Mouse (Mus musculus) layer of hippocampus, adult 9-11 months (tissue): Measurements from ENCODE around the gene Nova1.

ENCODE experiments used
- DNase-seq: peaks from one replicate; pipeline ENCODE4 v3.0.0; 2022

The Nova1 gene

GRCm38 (mm10) chr12:46818856-46819347 is at the start of gene Nova1:
TSS of gene Nova1 (minus strand) at chr12:46818929.
- peak; percentile 79 for DNase-seq

GRCm38 (mm10) chr12:46819348-46820022 is 756 bp upstream of the Nova1 start:
- DNase-seq, result peak; percentile 96

GRCm38 (mm10) chr12:46818021-46818855 is 491 bp downstream of the Nova1 start:
- peak; percentile 35 for DNase-seq

DNA sequence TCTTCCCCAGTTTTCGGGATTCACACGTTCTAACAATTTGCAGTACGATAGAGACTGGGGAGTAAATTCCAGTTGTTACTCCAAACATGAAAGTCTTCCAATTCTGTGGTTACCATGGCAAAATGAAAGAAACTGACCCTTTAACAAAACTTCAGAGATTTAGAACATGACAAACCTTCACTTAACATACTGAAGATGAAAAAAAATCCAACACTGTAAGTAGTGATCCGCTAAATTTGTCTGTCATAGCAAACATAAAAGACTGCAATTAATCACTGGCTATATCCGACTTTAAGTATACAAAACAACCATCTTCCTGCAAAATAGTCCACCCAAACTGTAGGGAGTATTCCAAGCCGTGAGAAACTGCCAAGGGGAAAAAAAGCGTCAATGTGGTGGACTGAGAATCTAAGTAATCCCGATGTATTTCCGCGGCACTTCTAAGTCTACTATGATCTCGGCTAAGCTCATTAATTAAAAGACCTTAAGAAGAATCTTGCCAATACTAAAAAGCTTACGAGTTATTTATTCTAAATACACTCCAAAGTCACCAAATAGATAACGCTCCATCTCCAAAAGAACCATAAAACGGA is 1.4 kb downstream of the Nova1 start:
- no peak for DNase-seq

DNA sequence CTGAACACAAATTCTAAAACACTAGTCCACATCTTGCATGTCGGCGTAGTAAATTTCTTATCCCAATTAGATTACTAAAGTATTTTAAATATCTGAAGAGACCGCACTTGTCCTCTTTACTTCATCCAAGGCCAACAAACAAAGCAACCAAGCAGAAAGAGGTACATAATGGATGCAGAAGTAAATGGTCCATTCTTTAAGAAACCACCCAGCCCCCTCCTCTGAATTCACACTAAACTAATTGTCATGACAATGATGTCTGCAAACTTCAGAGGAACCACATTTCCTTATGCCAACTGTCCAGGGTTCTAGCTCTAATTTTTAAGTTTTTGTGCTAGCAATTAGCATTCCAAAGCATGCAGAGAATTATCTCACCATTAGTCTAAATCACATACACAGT is 2.4 kb downstream of the Nova1 start:
- no peak for DNase-seq

GRCm38 (mm10) chr12:46815697-46816096 is 3.0 kb downstream of the Nova1 start:
- DNase-seq, result no peak

GRCm38 (mm10) chr12:46814820-46815219 is 3.9 kb downstream of the Nova1 start:
- DNase-seq, result no peak

DNA sequence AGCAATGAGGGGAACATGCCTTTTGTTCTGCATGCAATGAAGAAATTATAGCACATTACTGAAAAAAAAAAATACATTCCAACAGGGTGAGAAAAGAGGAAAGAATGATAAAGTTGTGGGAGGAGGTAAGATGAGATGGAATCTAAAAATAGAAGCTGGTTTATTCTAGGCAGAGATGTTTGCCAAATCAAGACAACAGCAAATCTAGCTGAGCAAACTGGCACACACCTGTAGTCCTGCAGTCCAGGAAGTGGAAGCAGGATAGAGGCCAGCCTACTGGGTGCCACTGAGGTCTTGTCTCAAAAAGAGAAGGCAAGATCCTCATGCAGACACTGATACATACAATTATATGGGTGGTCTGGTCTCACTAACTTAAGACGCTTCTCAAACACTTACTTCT is 17.4 kb downstream of the Nova1 start:
- no peak for DNase-seq

- DNase-seq, result no peak
These were observed 36.1 kb downstream of the Nova1 start for GRCm38 (mm10) chr12:46782301-46783280.

GRCm38 (mm10) chr12:46781481-46781880 is 37.2 kb downstream of the Nova1 start:
- no peak for DNase-seq

- no peak for DNase-seq
These were observed 37.7 kb downstream of the Nova1 start for GRCm38 (mm10) chr12:46780983-46781382.

- no peak for DNase-seq
These were observed 59.3 kb downstream of the Nova1 start for GRCm38 (mm10) chr12:46759450-46759849.

GRCm38 (mm10) chr12:46754325-46754848 is 64.3 kb downstream of the Nova1 start:
- no peak for DNase-seq

DNA sequence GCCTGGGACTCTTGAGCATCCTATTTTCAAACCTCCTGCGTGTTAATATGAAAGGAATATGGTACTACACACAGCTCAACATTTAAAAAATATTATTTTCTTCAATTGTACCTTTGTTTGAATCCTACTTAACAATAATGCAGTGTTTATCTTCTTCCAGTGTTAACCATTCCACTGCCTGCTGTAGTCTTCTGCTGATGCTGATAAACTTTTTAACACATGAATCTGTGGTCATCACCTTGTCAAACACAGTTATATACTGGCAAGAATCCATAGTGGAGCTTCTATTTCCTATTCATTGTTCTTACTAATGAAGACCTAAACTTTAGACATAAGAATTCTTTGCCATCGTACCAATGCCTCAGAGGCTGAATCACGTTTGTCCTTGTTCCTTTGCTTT is 65.6 kb downstream of the Nova1 start:
- no peak for DNase-seq

- no peak for DNase-seq
These were observed 85.5 kb downstream of the Nova1 start for GRCm38 (mm10) chr12:46733261-46733660.

DNA sequence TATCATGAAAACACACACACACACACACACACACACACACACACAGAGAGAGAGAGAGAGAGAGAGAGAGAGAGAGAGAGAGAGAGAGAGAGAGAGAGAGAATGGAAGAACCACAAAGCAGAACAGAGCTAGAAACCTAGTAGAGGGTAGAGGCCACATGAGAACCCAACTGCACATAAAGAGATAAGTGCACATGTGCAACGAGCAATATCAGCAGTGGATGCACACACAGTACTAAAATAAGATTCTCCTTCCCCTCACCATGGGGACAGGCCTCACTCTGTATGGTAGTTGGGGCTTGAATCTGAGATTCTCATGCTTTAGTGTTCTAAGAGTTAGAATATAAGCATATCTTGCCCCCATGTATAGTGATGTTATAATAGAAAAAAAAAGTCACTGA is 86.8 kb downstream of the Nova1 start:
- DNase-seq, result no peak

DNA sequence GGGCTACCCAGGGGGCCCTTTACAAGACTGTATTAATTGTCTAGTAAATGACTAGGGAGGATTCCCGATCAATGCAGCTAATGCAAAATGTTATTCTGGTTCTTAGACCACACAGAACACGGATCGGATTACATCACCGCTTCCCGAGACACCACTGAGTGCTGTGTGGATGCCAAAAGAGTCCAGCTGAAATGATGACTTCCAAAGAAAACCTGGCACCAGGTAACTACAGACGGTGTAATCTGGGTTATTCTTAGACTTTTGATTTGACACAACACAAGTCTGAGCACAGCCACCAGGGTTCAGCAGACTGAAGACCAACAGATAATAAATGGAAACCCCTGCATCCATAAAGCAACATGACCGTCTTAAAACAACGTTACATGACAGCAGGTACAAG is 96.8 kb downstream of the Nova1 start:
- DNase-seq, result no peak

DNA sequence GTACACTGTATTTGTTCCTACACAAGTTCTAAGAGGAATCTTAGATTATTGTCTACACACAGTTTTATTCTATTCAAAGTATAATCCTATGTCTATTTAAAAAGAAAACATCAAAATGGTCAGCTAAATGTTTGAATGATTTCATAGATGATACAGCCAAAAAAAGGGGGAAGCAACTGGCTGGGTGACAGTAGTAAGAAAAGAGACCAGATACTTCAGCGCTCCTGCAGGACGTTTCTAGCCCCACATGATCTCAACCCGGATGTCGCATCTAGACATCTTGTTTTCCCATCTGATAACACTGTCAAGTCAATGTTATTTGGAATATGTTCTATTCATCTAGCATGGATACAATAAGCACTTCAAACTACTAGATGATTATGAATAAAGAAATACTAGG is 99.7 kb downstream of the Nova1 start:
- DNase-seq, result no peak

GRCm38 (mm10) chr12:46710094-46710493 is 108.6 kb downstream of the Nova1 start:
- no peak for DNase-seq

GRCm38 (mm10) chr12:46709475-46709874 is 109.3 kb downstream of the Nova1 start:
- DNase-seq, result no peak

GRCm38 (mm10) chr12:46700202-46700601 is 118.5 kb downstream of the Nova1 start:
- no peak for DNase-seq

- DNase-seq, result peak; percentile 10
These were observed 142.4 kb downstream of the Nova1 start for GRCm38 (mm10) chr12:46676341-46676740.
